Mouse (Mus musculus) gastrocnemius, postnatal 36 days (tissue): ENCODE data around the gene Olfr620. TPM values are rescaled to one million over a fixed set of nuclear protein-coding genes. Genes with fewer than 3 reads are reported as not detected.

Experiments used
- DNase-seq, 2 experiments: peaks; one replicate each; pipeline ENCODE4 v3.0.0; 2022
- intact Hi-C: fragments of 180-260 bp; cut with DNase I; formaldehyde crosslinking; loops from one replicate; pipeline ENCODE4 v1.15.1; 2025
- long read RNA-seq, 2 experiments: library from polyadenylated mRNA; stranded (forward); transcript quantifications; one replicate each; pipeline ENCODE4 v2.0.0; 2021
- microRNA-seq, 2 experiments: library from miRNA; unstranded; fragments of <30 nt; microRNA quantifications; one replicate each; pipeline ENCODE4 v1.2.0; 2021
- total RNA-seq, 2 experiments: library from RNA; stranded (reverse); gene quantifications; 2 replicates each; pipeline ENCODE4 v1.2.3; 2021

The Olfr620 gene
- not detected for total RNA-seq
- long read RNA-seq, experiment 1 = 0 reads
- long read RNA-seq, experiment 2 = 0 reads

- DNase-seq = no peak
- intact Hi-C loops = no loop called here
Observed at GRCm38 (mm10) chr7:103612434-103612833, at the start of gene Olfr620. TSS of gene Olfr620 (minus strand) at chr7:103612534.

GRCm38 (mm10) chr7:103644070-103644469 lies 31.7 kb upstream of the Olfr620 start:
- intact Hi-C loops = no loop called here
- no peak for DNase-seq

GRCm38 (mm10) chr7:103642602-103643001 lies 30.3 kb upstream of the Olfr620 start, which contains the start of gene Olfr622:
TSS of gene Olfr622 (minus strand) at chr7:103642702.
- intact Hi-C loops = no loop called here
- DNase-seq = no peak

- intact Hi-C loops = no loop called here
- no peak for DNase-seq
Observed at GRCm38 (mm10) chr7:103636795-103637194, 24.5 kb upstream of the Olfr620 start.

- intact Hi-C loops = no loop called here
- no peak for DNase-seq
Observed at GRCm38 (mm10) chr7:103607425-103607824, 4.9 kb downstream of the Olfr620 start.

- intact Hi-C loops = no loop called here
- DNase-seq = no peak
Observed at GRCm38 (mm10) chr7:103600275-103600674, 12.1 kb downstream of the Olfr620 start, which contains the start of gene Olfr619. TSS of gene Olfr619 (plus strand) at chr7:103600575.

- intact Hi-C loops = no loop called here
- DNase-seq = no peak
Observed at GRCm38 (mm10) chr7:103589803-103590202, 22.5 kb downstream of the Olfr620 start, which contains the start of gene Olfr618. TSS of gene Olfr618 (plus strand) at chr7:103590103.

GRCm38 (mm10) chr7:103572761-103573160 lies 39.6 kb downstream of the Olfr620 start, which contains the start of gene Olfr617:
TSS of gene Olfr617 (plus strand) at chr7:103573061.
- intact Hi-C loops = no loop called here
- no peak for DNase-seq

- DNase-seq = no peak
- intact Hi-C loops = no loop called here
Observed at GRCm38 (mm10) chr7:103569043-103569442, 43.3 kb downstream of the Olfr620 start, which contains the start of gene Olfr616. TSS of gene Olfr616 (minus strand) at chr7:103569143.

GRCm38 (mm10) chr7:103555779-103556178 lies 56.6 kb downstream of the Olfr620 start, which contains the start of gene Olfr615:
TSS of gene Olfr615 (plus strand) at chr7:103556079.
- intact Hi-C loops = no loop called here
- DNase-seq = no peak

Small RNAs within 50 kb of the gene (microRNA-seq; reads per million reads assigned to microRNA genes)
- 0 reads per million in 2 experiments for gene Gm26506

Other genes starting within 250 kb of the Olfr620 start
- gene Olfr601, start 249.9 kb downstream of the Olfr620 start, total RNA-seq = not detected
- not detected for gene Olfr603, start 226.4 kb downstream of the Olfr620 start, total RNA-seq
- gene Usp17lc, start 197.5 kb downstream of the Olfr620 start, total RNA-seq = not detected
- gene Olfr605, start 167.1 kb downstream of the Olfr620 start, total RNA-seq = not detected
- gene Olfr606, start 163.5 kb downstream of the Olfr620 start, total RNA-seq = not detected
- not detected for gene Olfr607, start 148.4 kb downstream of the Olfr620 start, total RNA-seq
- gene Olfr608, start 142.7 kb downstream of the Olfr620 start, total RNA-seq = not detected
- gene Olfr609, start 114.5 kb downstream of the Olfr620 start, total RNA-seq = not detected
- gene Olfr610, start 100.4 kb downstream of the Olfr620 start, total RNA-seq = not detected
- gene Olfr611, start 91.7 kb downstream of the Olfr620 start, total RNA-seq = not detected
- not detected for gene Olfr612, start 69.8 kb downstream of the Olfr620 start, total RNA-seq
- not detected for gene Olfr613, start 64.5 kb downstream of the Olfr620 start, total RNA-seq
- gene Olfr615, start 56.5 kb downstream of the Olfr620 start, total RNA-seq = not detected
- gene Olfr616, start 43.4 kb downstream of the Olfr620 start, total RNA-seq = not detected
- not detected for gene Olfr617, start 39.5 kb downstream of the Olfr620 start, total RNA-seq
- not detected for gene Olfr618, start 22.4 kb downstream of the Olfr620 start, total RNA-seq
- not detected for gene Olfr619, start 12.0 kb downstream of the Olfr620 start, total RNA-seq
- not detected for gene Olfr622, start 30.2 kb upstream of the Olfr620 start, total RNA-seq
- not detected for gene Olfr623, start 51.2 kb upstream of the Olfr620 start, total RNA-seq
- not detected for gene Olfr624, start 58.7 kb upstream of the Olfr620 start, total RNA-seq
- gene Olfr625-ps1, start 70.2 kb upstream of the Olfr620 start, total RNA-seq = not detected
- not detected for gene Olfr243, start 102.1 kb upstream of the Olfr620 start, total RNA-seq
- gene Olfr628, start 117.8 kb upstream of the Olfr620 start, total RNA-seq = not detected
- not detected for gene Olfr629, start 132.4 kb upstream of the Olfr620 start, total RNA-seq
- gene Olfr630, start 144.8 kb upstream of the Olfr620 start, total RNA-seq = not detected
- not detected for gene Olfr69, start 159.1 kb upstream of the Olfr620 start, total RNA-seq
- not detected for gene Olfr68, start 167.2 kb upstream of the Olfr620 start, total RNA-seq
- gene Olfr67, start 179.3 kb upstream of the Olfr620 start, total RNA-seq = not detected
- gene Hbb-bt, start 201.5 kb upstream of the Olfr620 start, total RNA-seq = 10 to 100 TPM; 28.4 to 35.6 TPM
- 100 to 1,000 TPM; 266 to 399 TPM for gene Hbb-bs, start 215.6 kb upstream of the Olfr620 start, total RNA-seq
- not detected for gene Hbb-bh2, start 228.0 kb upstream of the Olfr620 start, total RNA-seq
- gene Hbb-bh1, start 230.6 kb upstream of the Olfr620 start, total RNA-seq = not detected
- not detected for gene Hbb-y, start 240.7 kb upstream of the Olfr620 start, total RNA-seq